ENCODE assay signal across 13 mouse cellular contexts in genomic region chr4:87473331-87474039, GRCm38 (mm10).
DNase-seq lines count a peak whose midpoint lies in the region; ATAC-seq lines count a peak whose summit lies in the region.
"Had no signal": no experiment of that assay in that cellular context is flagged by ENCODE, and none has a peak within 500 bp of the region (broad histone marks: within the 10 kb centered on the region; RNA-seq: fewer than 3 reads in every experiment).

No protein-coding gene starts in this region.

- no peak for ATAC-seq in CD4-positive, CD25-positive, alpha-beta regulatory T cell, adult 4 months
- ATAC-seq: intestine, embryonic 15.5 days had no signal

- DNase-seq in lung, adult 18-20 months = peak; percentile 4 to 8
- no peak for DNase-seq in lung, postnatal 10 days
- peak; percentile 23 for DNase-seq in ES-CJ7 (ENCODE audit: low read depth, low spot score)
- DNase-seq in brain, adult 2 months (ENCODE audit: low read depth, low spot score) = peak; percentile 62
- DNase-seq in layer of hippocampus, postnatal 14 days (ENCODE audit: low spot score in 2 of 2) = peak; percentile 17 to 40
- DNase-seq in adrenal gland, postnatal 36 days = no peak
- DNase-seq: adrenal gland, adult 8-10 months; cerebellum, postnatal 10 days; heart, adult 11 months; lung, adult 2 months; midbrain, embryonic 14.5 days had no signal

Comparison
In these comparisons a context has a peak if more than half of its experiments do, and no peak if none do; other contexts are left out.
1. DNase-seq: peak in lung, adult 18-20 months (2 of 2), ES-CJ7 (single experiment), brain, adult 2 months (single experiment) and layer of hippocampus, postnatal 14 days (2 of 2); none in lung, postnatal 10 days (single experiment) and adrenal gland, postnatal 36 days (0 of 2).